Mouse (Mus musculus): ENCODE data around the gene Rev1. TPM values are rescaled to one million over a fixed set of nuclear protein-coding genes. Genes with fewer than 3 reads are reported as not detected.

The Rev1 gene
- 10 to 100 TPM; 30.1 to 35.6 TPM for total RNA-seq (2023)

GRCm38 (mm10) chr1:38129501-38130267, at the start of gene Rev1:
Gene Rev1 (minus strand): TSS chr1:38129801.

Other genes starting within 250 kb of the Rev1 start
- gene Mitd1, start 239.4 kb downstream of the Rev1 start, total RNA-seq (2023), result 10 to 100 TPM in 1 of 2 experiments, 1 to 10 TPM in 1; 9.2 to 12.7 TPM
- gene Mrpl30, start 239.3 kb downstream of the Rev1 start, total RNA-seq (2023), result 10 to 100 TPM; 72.6 to 78.0 TPM
- gene Lyg2, start 213.3 kb downstream of the Rev1 start, total RNA-seq (2023), result not detected
- gene Lyg1, start 172.0 kb downstream of the Rev1 start, total RNA-seq (2023), result not detected
- 10 to 100 TPM; 42.7 to 42.9 TPM for gene Txndc9, start 131.9 kb downstream of the Rev1 start, total RNA-seq (2023)
- gene Eif5b, start 131.8 kb downstream of the Rev1 start, total RNA-seq (2023), result 10 to 100 TPM; 17.9 to 20.1 TPM